Mouse (Mus musculus) retina, embryonic 14.5 days (tissue): Measurements from ENCODE around the gene Tnk2.

ENCODE experiments used
- DNase-seq: peaks from one replicate; pipeline ENCODE4 v3.0.0-alpha.2; 2015; ENCODE audit warnings: low spot score

The Tnk2 gene

GRCm38 (mm10) chr16:32713556-32713955 lies 69.9 kb downstream of the Tnk2 start:
- DNase-seq, result no peak

- DNase-seq, result peak; percentile 68
Measured at GRCm38 (mm10) chr16:32715364-32715763, 71.7 kb downstream of the Tnk2 start.

GRCm38 (mm10) chr16:32723163-32723562 lies 79.5 kb downstream of the Tnk2 start:
- DNase-seq, result no peak

- no peak for DNase-seq
Measured at GRCm38 (mm10) chr16:32723767-32724166, 80.1 kb downstream of the Tnk2 start.

- no peak for DNase-seq
Measured at GRCm38 (mm10) chr16:32724259-32724658, 80.6 kb downstream of the Tnk2 start.

- DNase-seq, result no peak
Measured at GRCm38 (mm10) chr16:32726501-32726900, 82.8 kb downstream of the Tnk2 start.

GRCm38 (mm10) chr16:32728240-32728639 lies 84.6 kb downstream of the Tnk2 start:
- no peak for DNase-seq

GRCm38 (mm10) chr16:32728730-32729129 lies 85.1 kb downstream of the Tnk2 start:
- DNase-seq, result no peak
